Mouse (Mus musculus) olfactory bulb, adult 2 months (tissue): Measurements from ENCODE around the gene Chst8.

Source experiments
- CTCF ChIP-seq: fragments of 200-500 bp; IDR thresholded peaks from 2 replicates; pipeline ENCODE4 v1.5.1; 2012; ENCODE audit warnings: low read depth, mild to moderate bottlenecking, low read length, moderate library complexity; ENCODE audit not compliant: insufficient read depth
- POLR2A ChIP-seq: fragments of 200-500 bp; IDR thresholded peaks from 2 replicates; pipeline ENCODE4 v1.6.1; 2012; ENCODE audit warnings: mild to moderate bottlenecking, low read depth, low read length, moderate library complexity; ENCODE audit not compliant: insufficient read depth

DNA sequence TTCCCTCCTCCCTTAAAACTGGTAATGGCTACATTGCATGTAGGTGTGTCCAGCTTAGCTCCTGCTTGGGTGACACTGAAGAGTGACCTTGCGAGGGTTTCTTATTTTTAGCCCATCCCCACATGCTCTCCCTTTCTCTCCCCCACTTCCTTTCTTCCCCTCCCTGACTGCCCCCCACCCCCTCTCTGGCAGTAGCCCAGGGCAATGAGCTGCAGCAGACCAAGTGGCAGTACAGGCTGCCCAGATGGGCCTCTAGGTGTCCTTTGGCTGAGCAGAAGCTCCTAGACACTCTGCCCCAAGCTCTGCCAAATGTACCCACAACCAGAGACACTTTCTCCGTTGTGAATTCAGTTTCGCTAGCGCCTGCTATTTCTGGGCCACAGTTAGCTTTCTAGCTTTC, 139.6 kb downstream of the Chst8 start:
- TF ChIP-seq CTCF (no peak), POLR2A (no peak)
